Mouse (Mus musculus): ENCODE data around the gene Sec14l2.

The Sec14l2 gene

GRCm38 (mm10) chr11:4098816-4099215 lies 24.4 kb downstream of the Sec14l2 start:
- DNase-seq (ENCODE audit: low spot score) = no peak

GRCm38 (mm10) chr11:4098120-4098519 lies 25.1 kb downstream of the Sec14l2 start:
- no peak for DNase-seq (ENCODE audit: low spot score)

DNA sequence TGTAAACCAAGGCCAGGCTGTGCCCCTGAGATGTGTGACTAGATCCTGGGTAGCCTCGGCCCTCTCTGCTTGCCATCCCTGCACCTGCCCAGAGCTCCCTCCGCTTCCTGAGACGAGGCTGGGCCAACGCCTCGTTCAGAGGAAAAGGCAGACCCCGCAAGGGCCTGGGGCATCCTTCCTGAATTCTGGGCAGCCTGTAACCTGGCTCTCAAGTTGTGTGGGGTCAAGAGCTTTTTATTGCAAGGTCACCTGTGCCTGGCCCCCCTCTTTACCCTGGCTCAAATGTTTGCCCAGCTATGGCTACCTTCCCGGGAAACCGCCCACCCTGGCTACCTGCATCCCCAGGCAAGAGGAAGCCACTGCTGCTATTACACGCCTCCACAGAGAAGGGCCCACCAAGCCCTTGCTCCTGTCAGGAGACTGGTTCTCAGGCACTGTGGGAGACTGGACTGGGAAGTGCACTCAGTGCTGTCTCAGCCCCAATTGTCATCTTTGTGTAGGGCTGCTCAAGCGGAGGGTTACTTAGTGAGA lies 26.1 kb downstream of the Sec14l2 start:
- DNase-seq (ENCODE audit: low spot score) = no peak

DNA sequence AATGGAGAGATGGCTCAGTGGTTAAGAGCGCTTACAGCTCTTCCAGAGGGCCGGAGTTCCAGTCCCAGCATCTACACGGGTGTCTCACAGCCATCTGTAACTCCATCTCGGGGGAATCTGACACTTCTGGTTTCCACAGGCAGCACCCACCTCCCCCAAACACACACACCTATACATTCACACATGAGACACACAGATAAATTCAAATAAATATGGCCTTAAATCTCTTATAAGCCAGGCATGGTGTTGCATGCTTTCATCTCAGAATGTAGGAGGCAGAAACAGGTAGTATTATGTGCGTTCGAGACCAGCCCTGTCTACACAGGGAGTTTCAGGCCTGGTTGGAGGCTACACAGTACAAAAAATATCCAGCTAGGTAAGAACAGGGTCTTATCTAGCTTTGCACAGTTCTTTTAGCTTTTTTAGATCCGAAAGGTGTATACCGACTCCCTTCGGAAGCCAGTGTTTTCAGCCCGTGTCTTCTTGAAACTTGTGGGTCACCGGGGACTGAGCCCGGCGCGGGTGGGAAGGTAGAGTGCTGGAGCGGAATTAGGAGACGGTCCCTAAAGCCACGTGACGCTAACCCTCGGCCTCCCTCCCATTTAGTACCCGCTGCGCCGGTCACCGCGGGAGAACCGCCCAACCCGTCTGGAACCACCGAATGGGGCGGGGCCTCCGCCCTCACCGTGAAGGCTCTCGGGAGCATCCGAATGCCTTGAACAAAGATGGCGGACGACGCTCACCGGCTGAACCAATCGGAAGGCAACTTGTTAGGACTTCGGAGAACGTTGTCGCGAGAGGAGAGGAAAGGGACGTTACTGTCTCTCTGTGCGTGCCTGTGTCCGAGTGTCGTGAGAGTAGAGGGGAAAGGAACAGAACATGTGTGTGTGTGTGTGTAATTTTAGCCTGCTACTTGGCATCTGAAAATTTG lies 26.9 kb downstream of the Sec14l2 start:
- DNase-seq (ENCODE audit: low spot score) = peak; percentile 97

- DNase-seq (ENCODE audit: low spot score) = peak; percentile 79
Observed at GRCm38 (mm10) chr11:4095171-4096053, 27.8 kb downstream of the Sec14l2 start, which contains the start of gene Mtfp1. Mtfp1 (minus strand) TSS chr11:4095445.

DNA sequence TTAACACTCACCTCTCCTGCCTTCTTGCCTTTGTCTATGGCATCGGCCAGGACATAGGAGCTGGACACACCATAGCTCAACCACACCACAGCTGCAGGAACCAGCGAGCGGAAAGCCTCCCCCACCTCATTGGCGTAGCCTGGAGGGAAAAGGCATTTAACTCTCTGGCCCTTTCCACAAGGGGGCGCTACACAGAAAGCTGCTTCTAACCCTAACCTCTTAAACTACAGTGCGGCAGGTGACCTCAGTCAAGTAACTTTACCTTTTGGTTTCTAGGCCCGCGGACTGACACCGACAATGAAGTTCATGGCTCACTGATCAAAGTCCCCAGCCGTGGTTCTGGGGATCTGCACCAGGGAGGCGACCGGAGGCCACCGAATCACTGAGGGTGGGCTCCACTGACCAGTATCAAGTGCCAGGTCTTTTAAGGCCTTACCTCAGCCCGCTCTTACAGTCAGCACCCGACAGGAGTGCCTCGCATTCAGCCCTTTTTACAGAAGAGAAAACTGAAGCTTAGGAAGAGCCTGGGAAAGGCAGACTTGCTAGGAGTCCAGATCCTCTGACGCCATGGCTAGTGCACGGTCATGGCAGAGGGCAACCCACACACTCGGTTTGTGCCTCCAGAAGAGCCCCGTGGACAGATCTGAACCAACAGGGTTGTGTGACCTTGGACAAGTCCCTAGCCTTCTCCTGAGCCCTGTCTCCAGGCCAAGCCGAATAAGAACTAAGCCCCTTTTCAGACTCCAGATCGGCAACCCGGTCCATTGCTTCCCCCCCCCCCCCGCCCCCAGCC lies 28.6 kb downstream of the Sec14l2 start:
- DNase-seq (ENCODE audit: low spot score) = peak; percentile 87

DNA sequence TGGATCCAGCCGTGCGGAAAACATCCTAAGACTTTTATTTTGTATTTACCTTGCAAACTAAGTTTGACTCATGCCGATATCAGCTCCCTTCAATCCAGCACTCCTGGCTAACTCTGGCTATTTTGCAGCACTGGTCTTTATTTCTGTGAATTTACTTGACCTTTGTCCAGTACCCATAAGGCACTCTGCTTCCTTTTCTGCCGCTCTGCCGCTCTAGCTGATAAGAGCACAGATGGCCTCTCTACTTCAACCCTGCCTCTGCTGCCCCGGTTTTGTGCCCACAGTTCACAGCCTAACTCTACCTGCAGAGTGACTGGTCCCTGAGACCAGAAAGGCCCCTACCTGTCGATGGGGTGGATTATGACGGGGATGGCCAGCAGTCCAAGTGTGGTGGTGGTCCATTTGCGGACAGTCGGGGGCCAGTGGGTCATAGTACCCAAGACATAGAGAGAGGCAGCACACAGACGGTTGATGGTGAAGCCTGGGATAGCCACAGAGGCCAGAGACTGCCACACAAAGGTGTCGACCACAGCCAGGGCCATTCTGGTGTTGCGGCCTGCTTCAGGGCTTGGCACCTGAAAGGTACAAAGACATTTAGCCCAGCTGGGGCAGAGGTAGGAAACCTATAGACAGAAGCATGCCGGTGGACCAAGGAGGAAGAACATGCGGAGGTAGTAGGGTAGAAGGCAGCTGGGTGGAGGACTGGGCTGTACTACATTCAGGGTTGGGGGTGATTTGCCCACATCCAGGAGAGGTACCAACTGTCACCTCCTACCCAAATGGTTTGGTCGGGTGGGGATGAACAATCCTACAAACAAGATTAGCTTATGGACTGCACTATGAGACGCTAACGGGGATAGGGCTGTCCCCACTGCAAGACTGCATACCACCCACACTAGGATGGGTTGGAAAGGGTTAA lies 29.5 kb downstream of the Sec14l2 start:
- peak; percentile 75 for DNase-seq (ENCODE audit: low spot score)

GRCm38 (mm10) chr11:4087267-4087666 lies 35.9 kb downstream of the Sec14l2 start:
- DNase-seq (ENCODE audit: low spot score) = no peak

GRCm38 (mm10) chr11:4086246-4086645 lies 37.0 kb downstream of the Sec14l2 start:
- DNase-seq (ENCODE audit: low spot score) = no peak

DNA sequence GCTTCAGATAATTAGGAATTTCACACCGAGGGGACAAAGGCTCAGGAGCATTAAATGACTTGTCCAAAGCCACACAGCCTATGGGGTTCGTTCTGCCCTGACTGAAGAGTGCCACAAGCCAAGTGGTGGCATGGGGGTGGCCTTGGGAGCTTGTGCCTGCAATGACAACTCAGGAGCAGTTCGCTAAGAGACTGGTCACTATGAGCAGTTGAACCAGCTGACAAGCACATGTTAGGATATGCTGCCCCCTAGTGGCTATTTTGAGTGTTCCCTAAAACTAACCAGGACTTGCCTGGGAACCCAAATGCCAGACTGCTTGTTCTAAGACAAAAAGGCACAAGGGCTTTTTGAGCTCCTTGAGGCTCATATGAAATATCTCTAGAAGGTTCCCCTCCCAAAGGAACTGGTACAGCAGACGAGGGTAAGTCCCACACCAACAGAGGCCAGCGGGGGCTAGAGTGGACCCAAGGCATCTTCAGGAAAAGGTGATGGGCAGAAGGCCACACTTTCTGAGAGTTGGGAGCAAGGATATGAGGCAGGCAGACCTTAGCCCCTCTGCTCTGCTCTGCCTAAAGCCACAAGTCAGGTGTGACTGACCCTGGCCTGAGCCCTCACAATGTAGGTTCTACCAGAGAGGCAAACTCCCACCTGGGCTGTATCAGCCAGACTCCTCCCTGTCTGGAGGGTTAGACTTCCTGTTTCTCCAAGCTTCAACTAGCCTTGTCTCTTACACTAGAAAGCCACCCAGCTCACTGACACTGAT lies 39.7 kb downstream of the Sec14l2 start:
- DNase-seq (ENCODE audit: low spot score) = peak; percentile 78

DNA sequence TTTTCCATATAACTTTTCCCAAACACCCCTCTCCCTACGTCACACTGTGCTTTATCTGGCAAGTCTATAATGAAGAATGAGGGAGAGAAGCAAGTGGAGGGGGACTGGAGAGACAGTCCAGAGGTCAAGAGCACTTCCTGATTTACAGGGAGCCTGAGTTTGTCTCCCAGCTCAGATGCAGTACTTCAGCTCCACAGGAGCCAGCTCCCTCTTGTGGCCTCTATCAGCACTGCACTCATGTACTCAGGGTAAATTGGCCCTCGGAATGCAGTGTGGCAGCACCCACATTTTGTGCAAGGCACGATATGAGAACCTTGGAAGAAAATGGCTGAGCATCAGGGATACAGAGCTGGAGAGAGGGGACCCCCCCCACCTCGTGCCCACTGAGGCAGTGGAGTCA lies 43.0 kb downstream of the Sec14l2 start:
- peak; percentile 62 for DNase-seq (ENCODE audit: low spot score)

GRCm38 (mm10) chr11:4078267-4078933 lies 44.8 kb downstream of the Sec14l2 start:
- DNase-seq (ENCODE audit: low spot score) = no peak

DNA sequence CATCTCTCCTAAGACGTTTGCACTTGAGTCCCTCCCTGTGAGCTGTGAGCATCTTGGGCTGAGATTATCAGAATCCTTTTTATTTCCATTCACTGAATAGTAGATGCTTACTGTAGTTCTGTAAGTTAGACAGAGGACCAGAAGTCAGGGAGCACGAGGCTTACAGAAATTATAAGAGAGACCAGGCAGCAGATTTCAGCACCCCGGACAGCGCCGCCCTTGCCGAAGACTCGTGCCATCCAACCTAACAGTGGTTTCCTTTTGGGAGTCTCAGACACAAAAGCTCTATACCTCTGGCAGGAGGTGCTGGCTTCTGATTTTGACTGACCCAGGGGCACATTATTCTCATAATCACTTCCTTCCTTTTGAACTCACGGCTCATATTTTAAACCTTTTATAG lies 46.6 kb downstream of the Sec14l2 start:
- DNase-seq (ENCODE audit: low spot score) = no peak

- no peak for DNase-seq (ENCODE audit: low spot score)
Observed at GRCm38 (mm10) chr11:4069664-4070063, 53.6 kb downstream of the Sec14l2 start.

DNA sequence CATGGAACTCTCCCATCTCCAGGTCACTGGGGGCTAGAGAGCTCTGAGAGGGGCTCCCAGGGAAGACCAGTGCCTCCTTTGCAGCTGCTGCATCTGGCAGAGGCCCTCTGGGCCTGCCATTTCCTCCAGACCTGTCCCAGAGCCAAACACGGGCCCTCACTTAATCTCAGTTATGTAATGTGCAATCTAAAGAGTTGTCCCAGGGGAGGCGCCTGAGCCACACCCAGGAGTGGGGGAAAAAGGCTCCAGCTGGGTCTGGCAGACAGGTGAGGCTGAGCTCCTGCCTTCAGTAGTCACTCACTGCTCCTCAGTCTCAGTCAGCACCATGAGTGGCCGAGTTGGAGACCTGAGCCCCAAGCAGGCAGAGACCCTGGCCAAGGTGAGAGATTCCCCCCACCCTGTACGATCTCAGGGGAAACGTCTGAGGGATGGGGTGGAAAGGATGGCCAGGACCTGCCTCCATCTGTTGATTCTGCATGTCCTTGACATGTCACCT lies 58.5 kb downstream of the Sec14l2 start, which contains the start of gene Sec14l3:
TSS of gene Sec14l3 (plus strand) at position 215 of the 496 bp plus-strand sequence.
- DNase-seq (ENCODE audit: low spot score) = no peak

DNA sequence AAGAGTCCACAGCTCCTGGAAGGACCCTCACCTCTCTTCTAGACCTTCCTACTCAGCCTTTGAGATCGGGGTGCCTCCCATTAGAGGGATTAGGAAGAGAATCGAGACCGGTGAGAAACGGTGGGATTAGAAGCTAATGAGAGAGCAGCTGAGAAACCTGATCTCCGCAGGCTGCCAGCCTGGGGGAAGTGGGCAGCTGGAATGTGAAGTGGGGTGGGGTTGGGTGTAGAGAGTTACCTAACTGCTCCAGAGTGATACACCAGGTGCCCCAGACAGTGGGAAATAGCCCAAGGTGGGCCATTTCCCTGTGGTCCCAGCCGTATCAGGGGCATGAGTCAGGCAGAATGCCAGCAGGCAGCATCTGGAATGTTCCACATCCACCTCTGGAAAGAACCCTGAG lies 60.2 kb downstream of the Sec14l2 start:
- DNase-seq (ENCODE audit: low spot score) = no peak

- no peak for DNase-seq (ENCODE audit: low spot score)
Observed at GRCm38 (mm10) chr11:4062523-4062922, 60.7 kb downstream of the Sec14l2 start.

DNA sequence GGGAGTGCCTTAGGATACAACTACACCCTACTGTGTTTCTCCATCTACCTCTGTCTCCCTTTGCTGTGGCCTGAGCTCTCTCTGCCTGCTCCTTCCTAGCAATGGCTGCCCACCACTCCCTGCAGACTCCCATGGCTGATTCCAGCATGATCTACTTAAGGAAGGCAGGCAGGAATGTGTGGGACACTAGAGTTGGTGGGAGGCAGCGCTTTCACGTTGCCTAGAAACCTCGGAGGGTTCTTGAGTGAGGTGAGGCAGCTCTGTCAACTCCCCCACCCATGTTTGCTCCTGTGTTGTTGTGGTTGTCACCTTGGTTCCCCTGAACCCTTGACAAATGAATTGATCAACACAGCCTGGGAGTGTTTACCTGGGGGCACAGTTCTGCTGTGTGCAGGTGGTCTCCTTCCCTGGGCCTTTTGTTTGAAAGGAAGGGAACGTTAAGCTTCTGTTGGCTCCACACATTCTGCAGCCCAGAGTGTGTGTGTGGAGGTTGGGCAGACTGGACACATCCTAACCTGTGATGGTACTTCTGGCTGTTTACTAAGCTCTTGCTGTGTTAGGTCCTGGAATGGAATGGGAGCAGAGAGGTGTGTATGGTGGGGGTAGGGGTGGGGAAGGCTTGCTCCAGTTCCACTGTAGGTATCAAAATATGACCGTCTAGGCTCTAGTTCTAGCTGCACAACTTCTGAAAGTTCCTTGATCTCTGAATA lies 62.2 kb downstream of the Sec14l2 start:
- DNase-seq (ENCODE audit: low spot score) = no peak
